10 mouse cellular contexts compared by ENCODE assay signal in genomic region chr14:99219757-99220171, GRCm38 (mm10).
DNase-seq lines count a peak whose midpoint lies in the region; ATAC-seq and TF ChIP-seq lines count a peak whose summit lies in the region.
"Had no signal": no experiment of that assay in that cellular context is flagged by ENCODE, and none has a peak within 500 bp of the region (broad histone marks: within the 10 kb centered on the region; RNA-seq: fewer than 3 reads in every experiment).

No protein-coding gene starts in this region.

- DNase-seq in heart, postnatal 25 days (ENCODE audit: low spot score): no peak
- peak; percentile 15 to 18 for DNase-seq in right cerebral cortex, adult 2 months (ENCODE audit: low spot score in 2 of 2)
- no peak for DNase-seq in right cerebral cortex, postnatal 4 days
- peak; percentile 67 for DNase-seq in hindlimb bud, embryonic 11.5 days (ENCODE audit: extremely low spot score, low read depth, low spot score)
- DNase-seq in urinary bladder, adult 18-20 months (ENCODE audit: low spot score in 2 of 2): no peak
- no peak for DNase-seq in liver

- H3K27ac ChIP-seq in heart, embryonic 13.5 days (replicated peaks): no peak overlapping the region
- peak overlapping the region; percentile 38 for H3K27ac ChIP-seq in small intestine, adult 2 months (ENCODE audit: insufficient read depth, low read depth, low read length)
- H3K27ac ChIP-seq: left cerebral cortex, adult 2 months had no signal

- WGBS in heart, embryonic 13.5 days: 24% methylated on average over 9 of the region's 9 CpGs
- WGBS in small intestine, adult 2 months: 26% methylated on average over 9 of the region's 9 CpGs

- no peak for TF ChIP-seq POLR2A in small intestine, adult 2 months (IDR thresholded peaks at IDR 0.05; ENCODE audit: low read depth, low read length)

- peaks cover 35% of the 10 kb centered on the region for H3K36me3 ChIP-seq in heart, embryonic 13.5 days
- peaks cover 4% of the 10 kb centered on the region; the same call in 1 of the 2 replicates for H3K36me3 ChIP-seq in small intestine, adult 2 months (ENCODE audit: control insufficient read depth, insufficient read depth, low read length)

- H3K4me1 ChIP-seq in heart, embryonic 13.5 days: no peaks in the 10 kb centered on the region
- H3K4me1 ChIP-seq in small intestine, adult 2 months (ENCODE audit: control insufficient read depth, insufficient read depth, insufficient read length, low read length): peaks cover 7% of the 10 kb centered on the region; the same call in 1 of the 2 replicates

- no peak for TF ChIP-seq CTCF in small intestine, adult 2 months (IDR thresholded peaks at IDR 0.05; ENCODE audit: extremely low read depth, insufficient read length, insufficient replicate concordance, low read depth, low read length)

- H3K27me3 ChIP-seq in heart, embryonic 13.5 days (replicated peaks): no peaks in the 10 kb centered on the region
- no peaks in the 10 kb centered on the region for H3K27me3 ChIP-seq in small intestine, adult 2 months (ENCODE audit: control insufficient read depth, insufficient read depth, low read length)

- intact Hi-C loops in heart, postnatal 25 days (cut with DNase I): no loop called here

- H3K9me3 ChIP-seq in heart, embryonic 13.5 days: no peaks in the 10 kb centered on the region

- ATAC-seq in heart, embryonic 13.5 days (ENCODE audit: extremely low read depth, insufficient number of reproducible peaks, low FRiP score, low TSS enrichment): no peak
- ATAC-seq: CD4-positive, CD25-positive, alpha-beta regulatory T cell, adult 4 months had no signal

- H3K9ac ChIP-seq in heart, embryonic 13.5 days: no peak overlapping the region

- H3K4me2 ChIP-seq in heart, embryonic 13.5 days: peak overlapping the region; percentile 47; the same call in 1 of the 2 replicates

- peak overlapping the region; percentile 1; the same call in 1 of the 2 replicates for H3K4me3 ChIP-seq in heart, embryonic 13.5 days
- no peak overlapping the region for H3K4me3 ChIP-seq in small intestine, adult 2 months (ENCODE audit: low read depth, low read length)
- H3K4me3 ChIP-seq: left cerebral cortex, adult 2 months had no signal

Comparison
In these comparisons a context has a peak if more than half of its experiments do, and no peak if none do; other contexts are left out.
1. DNase-seq: peak in right cerebral cortex, adult 2 months (2 of 2) and hindlimb bud, embryonic 11.5 days (single experiment); none in heart, postnatal 25 days (single experiment), right cerebral cortex, postnatal 4 days (single experiment), urinary bladder, adult 18-20 months (0 of 2) and liver (single experiment).